Mouse (Mus musculus) frontal cortex, postnatal 36 days (tissue): Measurements from ENCODE around the gene Tex36.
A peak's percentile ranks its signal among the peaks of the same experiment; 100 is the strongest.

ENCODE experiments used
- DNase-seq, 2 experiments: peaks; one replicate each; pipeline ENCODE4 v3.0.0; 2022; ENCODE audit warnings: low spot score in 2 of 2

The Tex36 gene

DNA sequence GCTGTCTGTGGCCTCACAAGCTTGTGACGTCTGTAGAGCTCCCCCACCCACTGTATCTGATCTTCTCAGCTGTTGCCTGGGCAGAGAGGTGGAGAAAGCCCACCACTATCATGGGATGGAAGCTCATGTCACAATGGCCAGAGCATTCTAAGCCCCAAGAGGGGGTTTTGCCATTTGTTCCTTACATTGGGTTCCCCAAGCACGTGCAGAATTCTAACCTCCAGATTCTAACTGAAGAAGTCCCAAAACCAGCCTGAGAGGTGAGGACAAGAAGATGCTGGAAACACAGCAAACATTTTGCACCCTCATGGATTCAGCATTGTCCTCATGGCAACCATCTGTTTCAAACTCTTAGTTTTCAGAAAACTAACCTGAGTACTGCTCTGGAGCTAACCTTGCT lies at the start of gene Tex36:
Tex36 (minus strand) TSS at position 101 of the 400 bp plus-strand sequence.
- no peak for DNase-seq

DNA sequence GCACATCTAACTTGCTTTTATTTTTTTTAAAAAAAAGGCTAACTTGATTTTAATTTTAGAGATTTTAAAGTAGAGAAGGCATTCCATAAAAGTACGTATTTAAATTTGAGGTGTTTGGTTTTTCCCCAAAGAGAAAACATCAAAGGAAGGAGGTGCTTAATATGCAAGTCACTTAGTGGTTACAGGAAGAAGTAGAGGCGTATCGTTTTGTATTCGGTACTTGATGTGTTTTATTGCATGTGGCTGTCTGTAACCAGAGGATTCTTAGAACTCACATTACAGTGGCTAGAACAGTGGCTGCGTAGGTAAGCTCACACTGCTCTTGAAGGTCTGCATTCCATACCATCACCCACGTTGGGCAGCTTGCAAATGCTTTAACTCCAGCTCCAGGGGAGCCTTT lies 43.8 kb upstream of the Tex36 start:
- DNase-seq, result no peak

DNA sequence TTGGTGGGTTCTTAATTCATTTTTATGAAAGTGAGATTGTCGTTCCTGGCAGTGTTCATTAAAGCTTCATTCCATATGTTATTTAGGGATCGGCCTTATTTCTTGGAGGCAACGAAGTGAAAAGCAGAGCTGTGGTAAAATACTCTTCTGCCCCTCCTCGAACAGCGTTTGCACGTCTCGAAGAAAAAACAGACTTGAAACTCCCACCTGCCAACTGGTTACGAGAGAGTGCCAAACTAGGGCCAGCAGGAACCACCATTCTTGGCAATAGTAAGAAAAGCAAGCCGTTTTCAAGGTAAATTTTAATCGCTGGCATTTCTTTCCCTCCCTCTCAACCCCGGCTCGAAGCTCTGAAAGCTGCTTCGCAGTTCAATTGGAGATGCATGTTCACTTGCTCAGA lies 36.9 kb upstream of the Tex36 start:
- peak; percentile 54 to 82 for DNase-seq

DNA sequence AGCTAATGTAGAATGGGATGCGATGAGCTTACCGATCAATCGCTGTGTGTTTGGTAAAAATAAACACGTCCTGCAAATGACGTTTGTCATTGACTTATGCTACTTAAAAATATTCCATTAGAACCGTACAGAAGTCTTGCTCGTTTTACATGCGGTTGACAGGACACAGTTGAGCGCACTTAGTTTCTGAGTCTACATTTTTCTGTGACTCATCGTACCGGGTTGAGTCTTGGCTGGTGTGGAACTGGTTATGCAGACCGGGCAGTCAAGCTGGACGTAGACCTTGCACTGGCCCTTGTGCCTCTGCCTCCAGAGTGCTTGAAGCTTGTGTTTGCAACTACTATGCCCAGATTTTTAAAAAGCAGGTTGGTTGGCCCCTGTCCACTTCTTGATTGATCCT lies 36.3 kb upstream of the Tex36 start:
- peak in 1 of 2 experiments; percentile 24 for DNase-seq

DNA sequence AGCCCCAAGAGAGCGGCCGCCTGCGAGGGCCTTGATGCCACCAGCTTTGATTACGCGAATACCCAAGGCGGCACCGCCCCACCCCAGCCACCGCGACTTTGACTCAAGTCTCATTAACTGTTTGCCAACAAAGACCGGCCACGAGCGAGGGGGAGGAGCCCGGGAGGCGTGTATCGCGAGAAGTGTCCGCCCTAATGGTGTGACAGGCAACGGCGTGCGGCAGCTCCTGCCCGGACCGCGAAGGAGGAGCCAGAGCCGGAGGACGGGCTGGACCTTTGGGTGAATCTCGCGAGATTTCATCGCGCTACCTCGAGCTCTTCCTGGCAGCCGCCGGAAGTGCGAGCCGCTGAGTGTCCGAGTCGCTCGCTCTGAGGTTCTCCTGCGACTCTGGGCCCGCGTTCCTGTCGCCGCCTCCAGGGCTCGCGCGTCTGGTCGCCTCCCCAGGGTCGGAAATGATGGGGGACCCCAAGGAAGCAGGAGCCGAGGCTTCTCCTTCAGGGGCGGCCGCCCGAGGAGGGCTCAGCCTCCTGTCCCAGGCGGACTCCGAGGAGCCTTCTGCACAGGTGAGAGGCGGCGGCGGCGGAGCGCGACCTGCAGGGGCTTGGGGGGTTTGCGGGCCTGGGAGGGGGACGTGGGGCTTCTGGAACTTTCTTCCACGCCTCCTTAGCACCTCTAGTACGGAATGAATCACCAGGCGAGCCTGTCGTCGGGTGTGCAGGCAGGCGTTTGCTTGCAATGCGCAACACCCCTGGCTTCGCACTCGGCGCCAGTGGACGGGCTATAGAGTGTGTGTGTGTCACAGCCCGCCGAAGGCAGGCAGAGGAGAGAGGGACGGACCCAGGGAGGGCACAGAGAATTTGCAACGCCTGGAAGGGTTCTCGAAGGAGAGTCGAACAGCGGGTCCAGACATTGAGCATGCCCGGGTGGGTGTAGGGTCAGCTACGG lies 35.7 kb upstream of the Tex36 start, which contains the start of gene Edrf1:
Edrf1 (plus strand) TSS at position 183 of the 945 bp plus-strand sequence.
- DNase-seq, result peak; percentile 95 to 98

DNA sequence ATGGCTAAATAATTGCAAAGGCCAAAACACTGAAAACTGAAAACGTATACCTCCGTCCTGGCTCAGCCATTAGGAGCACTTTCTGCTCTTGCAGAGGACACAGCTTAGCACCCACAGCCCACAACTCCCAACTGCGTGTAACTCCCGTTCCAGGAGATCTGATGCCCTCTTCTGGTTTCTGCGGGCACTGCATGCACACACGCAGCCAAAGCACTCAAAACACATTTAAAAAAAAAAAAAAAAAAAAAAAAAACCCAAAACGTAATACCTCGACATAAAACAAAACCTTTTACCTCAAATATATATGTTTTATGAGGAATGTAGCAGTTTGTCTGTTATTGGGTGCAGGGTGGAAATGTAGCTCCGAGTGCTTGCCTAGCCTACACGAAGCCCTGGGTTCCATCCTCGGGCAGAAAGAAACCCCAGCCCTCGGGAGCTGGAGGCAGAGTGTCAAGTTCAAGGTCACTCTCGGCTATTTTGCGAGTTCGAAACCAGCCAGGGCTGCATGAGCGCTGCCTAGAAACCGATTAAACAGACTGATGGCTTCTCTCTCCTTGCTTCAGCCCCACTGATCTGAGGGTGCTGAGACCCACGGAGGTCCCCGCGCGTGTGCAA lies 34.9 kb upstream of the Tex36 start:
- DNase-seq, result peak; percentile 90 to 93

DNA sequence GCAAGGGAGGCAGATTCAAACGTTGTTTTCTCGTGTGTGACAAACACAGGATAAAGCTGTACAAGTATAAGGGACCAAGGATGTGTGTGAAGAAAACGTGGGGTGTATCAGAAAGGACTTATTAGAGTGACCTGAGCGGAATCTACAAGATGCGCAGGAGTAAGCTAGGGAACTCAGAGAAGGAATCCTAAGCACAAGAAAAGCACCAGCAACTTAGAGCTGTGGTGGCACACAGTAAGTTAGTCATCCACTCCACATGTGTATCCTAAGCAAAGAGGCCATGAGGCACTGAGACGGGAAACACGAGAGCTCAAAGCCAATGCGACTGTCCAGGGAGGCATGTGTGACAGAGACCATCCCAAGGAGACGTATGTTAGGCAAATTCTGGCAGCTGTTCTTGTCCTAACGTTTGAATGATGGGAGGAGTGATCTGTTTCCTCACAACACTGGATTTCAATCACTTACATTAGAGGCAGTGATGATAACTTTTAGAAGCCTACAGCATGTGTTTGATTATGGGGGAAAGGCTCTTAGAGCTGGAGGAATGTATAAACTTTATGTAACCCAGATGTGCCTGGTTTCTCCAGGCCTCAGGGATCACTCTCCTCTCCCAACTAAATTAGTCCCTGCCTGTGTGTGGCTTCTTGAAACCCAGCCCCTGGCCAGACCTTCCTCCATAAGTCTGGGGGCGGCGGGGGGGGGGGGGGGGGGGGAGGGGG lies 33.1 kb upstream of the Tex36 start:
- DNase-seq, result no peak

DNA sequence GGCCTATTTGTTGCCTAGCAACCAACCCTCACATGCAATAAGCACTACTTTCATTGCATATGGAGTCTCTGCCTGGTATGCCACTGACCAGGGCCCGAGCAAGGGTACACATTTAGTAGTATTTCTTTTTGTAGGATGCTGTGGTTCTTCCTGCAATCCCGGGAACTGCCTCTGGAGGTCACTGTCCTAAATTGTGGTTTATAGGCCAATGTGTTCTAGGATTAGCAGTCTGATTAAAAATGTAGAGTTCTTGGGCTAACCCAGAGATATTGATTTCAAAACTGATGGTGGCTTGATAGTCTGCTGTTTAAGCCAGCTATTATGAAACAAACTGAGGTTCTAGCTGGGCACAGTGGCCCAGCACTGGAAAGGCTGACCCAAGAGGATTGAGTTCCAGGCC lies 30.5 kb upstream of the Tex36 start:
- DNase-seq, result peak; percentile 36 to 63

DNA sequence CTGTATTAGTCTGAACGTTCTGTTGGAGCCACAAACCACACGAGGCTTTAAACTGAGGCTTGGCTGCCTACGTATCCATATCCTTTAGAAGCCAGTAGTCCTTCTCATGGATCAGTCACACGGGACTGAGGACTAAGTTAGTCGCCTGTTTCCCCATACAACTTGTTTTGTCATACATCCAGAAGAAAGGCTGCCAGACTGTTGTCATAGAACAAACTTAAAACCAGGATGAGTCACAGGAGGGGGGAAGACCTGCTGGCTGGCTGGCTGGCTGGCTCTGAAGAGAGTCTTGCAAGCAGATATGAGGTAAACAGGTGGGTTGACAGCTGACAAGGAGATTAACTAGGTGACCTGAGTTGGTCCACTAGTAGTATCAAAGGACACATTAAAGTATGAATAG lies 28.9 kb upstream of the Tex36 start:
- DNase-seq, result no peak

DNA sequence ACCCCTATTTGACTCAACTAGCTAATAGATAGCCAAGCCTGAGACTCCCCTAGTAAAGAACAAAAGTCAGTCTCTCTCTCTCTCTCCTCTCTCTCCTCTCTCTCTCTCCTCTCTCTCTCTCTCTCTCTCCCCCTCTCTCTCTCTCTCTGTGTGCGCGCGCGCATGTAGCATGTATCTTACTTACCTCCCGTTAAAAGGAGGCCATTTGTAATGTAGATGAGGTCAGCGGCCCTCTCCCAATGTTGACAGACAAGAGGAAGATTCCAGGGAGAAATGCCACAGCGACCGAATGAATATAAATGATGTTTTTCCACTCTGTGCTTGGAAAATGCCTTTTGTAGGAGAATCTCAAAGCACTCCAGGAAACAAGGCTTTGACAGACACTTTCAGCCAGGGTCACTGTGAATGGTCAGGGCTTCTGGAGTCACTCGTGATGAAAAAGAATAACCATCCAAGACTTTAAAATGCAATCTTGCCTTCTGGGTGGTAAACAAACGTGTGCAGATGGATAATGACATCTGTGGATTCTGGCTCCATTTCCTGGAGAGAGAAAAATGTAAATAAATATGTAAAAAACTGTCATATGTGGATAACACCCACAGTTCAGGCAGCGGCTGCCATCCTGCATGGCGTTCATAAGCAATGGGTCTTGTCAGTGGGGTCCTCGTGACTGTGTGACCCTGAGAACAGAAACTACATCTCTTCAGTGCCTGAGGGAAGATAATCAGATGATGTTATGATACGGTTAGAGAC lies 25.4 kb upstream of the Tex36 start:
- no peak for DNase-seq

DNA sequence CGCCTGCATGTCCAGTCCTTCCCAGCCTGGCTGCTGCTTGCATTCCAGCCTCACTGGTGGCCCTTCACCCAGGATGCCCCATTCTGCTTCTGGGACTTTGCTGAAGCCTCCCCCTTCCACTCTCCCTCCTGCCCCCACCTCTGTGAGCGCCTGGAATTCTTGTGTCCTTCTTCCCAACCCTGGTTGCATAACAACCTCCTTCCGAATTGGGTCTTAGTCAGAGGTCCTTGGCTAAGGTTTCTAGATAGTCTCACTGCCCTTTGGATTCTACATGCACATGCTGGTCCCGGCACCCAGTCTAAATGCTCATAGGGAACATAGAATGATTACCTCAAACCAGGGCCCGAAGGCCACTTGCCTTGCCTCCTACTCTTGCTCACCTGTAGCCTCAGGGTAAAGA lies 21.3 kb upstream of the Tex36 start:
- DNase-seq, result no peak

DNA sequence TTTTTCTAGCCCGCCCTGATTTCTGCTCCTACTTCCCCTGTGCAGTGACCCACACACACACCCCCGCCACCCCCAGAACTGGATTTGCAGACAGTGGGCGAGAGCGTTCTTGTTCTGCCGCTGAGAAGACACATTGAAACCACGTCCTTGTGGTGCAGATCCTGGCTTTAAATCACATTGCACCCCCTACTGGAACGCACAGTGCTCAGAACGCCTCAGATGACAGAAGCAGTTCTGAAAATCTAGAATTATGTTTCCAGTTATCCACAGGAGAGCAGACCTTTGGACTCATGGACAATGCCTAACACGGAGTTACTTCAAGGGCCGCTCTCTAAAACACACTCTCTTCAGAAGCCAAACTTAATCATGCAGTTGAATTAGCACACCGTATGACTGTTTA lies 18.8 kb upstream of the Tex36 start:
- peak; percentile 19 to 33 for DNase-seq

DNA sequence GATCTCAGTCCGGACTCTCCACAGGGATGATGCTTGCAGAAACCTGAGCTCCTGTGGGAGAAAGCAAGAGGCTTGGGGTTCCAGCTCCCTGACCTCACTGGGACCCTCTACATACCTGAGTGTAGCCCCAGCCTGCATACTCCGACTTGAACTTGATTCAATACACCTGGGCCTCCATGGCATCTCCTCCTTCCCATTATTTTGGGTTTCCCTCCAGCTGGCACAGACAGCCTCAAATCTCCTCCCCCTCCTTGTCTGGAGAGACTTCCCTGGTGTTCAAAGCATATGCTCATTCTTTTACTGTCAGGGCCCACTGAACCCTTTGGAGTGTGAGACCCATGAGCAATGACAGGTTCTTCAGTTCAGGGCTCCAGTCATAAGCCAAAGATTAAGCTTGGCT lies 11.0 kb upstream of the Tex36 start:
- DNase-seq, result no peak

DNA sequence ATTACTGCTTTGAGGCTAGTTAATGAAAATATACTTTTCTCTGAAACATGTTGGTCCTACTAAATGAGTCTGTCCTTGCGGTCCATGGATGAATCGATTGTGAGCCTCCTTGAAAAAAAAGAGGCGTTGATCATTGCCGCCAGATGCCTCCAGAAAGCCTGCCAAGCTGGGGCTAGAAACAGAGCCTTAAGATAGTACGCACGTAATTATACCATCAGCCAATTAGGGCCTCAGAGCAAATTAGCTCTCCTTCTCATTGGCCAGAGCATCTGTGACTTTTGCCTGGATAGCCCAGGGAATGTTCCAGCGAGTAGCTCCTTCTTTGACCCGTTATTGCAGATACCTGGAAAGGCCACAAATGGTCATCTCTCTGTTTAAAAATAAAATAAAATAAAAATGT lies 7.6 kb upstream of the Tex36 start:
- peak; percentile 21 to 49 for DNase-seq

DNA sequence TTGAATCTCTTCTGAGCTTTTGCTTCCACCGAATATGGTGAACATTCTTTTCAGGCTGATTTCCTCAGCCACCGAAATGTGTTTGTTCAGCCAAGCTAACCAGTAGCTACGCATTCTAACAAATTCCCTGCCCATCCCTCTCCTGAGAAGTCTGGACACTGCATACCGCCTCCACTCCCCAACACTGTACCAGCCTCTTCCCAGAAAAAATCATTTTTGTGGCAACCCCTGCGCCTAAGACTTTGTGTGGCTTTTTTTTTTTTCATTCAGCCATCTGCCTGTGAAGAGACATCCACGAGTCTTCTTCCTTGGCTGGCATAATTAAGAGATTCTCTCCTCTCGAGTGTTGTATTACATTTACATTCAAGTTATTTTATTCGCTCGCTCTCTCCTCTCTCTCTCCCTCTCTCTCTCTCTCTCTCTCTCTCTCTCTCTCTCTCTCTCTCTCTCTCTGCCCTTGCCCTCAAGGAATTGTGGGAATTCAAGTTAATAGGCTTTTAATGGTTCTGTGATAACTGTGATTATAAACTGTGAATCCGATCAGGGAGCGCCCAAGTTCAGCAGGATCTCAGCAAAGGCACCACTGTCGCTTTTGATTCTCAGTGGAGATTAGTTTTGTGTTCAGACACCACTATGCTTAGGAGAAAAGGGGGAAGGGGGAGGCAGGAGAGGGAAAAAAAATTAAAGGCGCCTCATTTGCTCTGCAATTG lies 6.8 kb upstream of the Tex36 start:
- peak; percentile 27 to 37 for DNase-seq

DNA sequence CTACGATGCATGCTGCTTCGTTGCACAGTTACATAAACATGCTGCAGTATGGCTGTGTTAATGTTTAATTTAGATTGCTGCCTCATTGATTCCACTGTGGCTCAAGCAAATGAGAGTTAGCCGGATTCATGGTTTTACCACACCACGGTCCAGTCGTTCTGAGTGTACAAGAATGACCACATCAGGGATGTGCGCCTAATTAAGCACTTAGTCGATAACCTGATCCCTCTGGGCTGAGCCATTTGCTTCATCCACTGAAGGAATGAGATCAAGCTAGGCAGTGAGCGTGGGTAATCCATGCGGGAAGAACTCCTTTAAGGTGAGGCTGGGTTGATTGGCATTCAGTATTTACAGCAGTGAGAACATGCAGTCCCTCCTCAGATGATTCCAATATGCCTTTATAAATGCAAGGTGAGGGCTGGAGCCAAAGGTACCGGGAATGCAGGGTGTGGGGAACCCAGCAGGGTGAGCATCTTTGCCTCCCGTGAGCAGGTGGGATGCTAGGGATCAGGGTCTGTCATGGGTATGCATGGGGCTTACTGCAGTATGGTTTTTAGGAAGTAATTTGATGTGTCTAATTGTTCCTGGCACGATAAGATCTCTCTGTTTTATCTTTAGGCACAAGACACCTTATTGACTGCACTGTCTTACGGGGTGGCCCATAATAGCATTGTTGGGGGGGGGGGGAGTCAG lies 6.1 kb upstream of the Tex36 start:
- DNase-seq, result no peak

DNA sequence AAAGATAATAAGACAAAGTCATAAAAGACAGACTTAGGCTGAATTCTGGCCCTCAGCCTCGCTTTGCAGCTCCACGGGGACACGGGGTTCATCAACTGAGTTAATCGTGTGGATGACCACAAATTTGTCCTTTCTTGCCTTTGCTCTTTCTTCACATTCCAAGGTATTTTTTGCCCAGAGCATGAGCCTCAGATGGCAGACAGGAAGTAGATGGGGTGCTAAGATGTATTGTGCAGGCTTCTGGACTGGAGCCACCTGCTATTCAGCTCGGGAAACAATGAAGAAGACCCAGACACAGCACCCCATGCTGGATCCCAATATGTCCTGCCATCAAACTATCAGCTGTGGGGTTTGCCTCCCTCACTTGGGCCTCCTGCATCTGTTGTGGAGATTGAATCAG lies 5.4 kb upstream of the Tex36 start:
- no peak for DNase-seq

DNA sequence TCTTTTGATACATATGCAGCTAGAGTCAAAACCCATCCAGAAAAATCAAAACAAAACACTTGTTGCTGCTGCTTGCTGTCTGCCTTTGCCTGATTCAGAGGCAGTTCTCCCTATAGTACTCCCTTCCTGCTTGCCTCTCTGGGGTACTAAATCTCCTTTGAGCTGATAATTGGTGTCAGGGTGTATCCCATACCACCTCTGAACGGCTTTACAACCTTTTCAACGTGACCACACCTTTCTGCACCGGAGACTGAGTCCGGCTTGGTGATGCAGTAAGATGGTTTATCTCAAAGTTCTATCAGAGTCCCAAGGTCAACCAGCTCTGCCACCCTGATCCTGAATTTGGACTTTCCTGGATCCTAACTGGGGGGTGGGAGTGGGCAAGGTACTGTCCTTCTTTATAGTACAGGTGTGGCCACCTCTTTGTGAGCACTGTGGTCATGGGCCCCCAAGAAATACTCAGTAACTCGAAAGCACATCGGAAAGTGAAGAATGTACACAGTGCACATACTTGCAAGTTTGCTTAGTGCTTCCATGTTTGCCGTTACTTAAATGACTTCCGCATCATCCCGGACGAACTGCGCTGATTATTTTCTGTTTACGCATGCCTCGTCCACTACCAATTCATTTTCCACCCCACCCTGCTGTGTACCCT lies 2.6 kb upstream of the Tex36 start:
- no peak for DNase-seq

DNA sequence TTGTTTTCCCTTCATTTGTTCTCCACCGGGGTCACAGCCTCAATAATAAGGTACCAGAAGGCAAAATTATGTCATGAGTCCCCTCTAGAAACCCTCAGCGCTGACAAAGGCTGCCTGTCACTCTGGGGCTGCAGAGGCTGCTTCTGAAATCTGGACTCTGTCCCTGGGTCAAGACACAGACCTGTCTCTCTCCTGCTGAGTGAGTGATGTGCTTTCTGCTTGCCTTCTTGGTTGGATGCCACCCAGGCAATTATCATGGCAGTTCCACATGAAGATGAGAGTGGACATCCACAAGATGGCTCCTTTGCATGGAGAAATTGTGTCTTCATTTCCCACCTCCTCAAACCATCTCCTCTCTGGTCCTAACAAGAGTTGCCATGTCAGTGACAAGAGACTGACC lies 1.2 kb upstream of the Tex36 start:
- DNase-seq, result no peak

DNA sequence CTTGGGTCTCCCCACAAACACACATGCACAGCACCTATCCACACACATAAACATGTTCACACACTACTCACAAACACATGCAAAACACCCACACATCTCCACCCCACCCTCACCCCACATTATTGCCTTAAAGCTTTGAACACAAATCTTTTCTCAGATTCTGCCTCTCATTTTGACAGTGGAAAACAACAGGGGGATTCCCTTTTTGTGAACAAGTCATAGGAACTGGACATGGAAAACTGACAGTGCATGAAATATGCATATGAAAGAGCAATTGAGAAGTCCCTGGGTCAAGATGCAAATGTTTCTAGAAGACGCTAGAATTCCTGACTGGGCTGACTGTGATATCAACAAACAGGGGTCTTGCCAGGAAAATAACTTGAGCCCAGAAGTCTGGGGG lies 1.4 kb downstream of the Tex36 start:
- DNase-seq, result no peak
